Mouse (Mus musculus): Measurements from ENCODE around the gene Krtap4-1.

GRCm38 (mm10) chr11:99644351-99644750 lies 16.3 kb upstream of the Krtap4-1 start:
- TF ChIP-seq CTCF (IDR thresholded peaks at IDR 0.05; ENCODE audit: control insufficient read depth, insufficient read depth, low read length) = no peak
- no peak for TF ChIP-seq POLR2A (IDR thresholded peaks at IDR 0.05; ENCODE audit: borderline replicate concordance, control insufficient read depth, low read depth, low read length)

Measured in bone marrow, adult 2 months (tissue).